In genomic region chr8:125416146-125416545, GRCm38 (mm10) we compare ENCODE assay signal across 10 mouse cellular contexts.
DNase-seq lines count a peak whose midpoint lies in the region; TF ChIP-seq lines count a peak whose summit lies in the region.
"Had no signal": no experiment of that assay in that cellular context is flagged by ENCODE, and none has a peak within 500 bp of the region (broad histone marks: within the 10 kb centered on the region; RNA-seq: fewer than 3 reads in every experiment).

No protein-coding gene starts in this region.

- in situ Hi-C loops in CH12.LX (cut with MboI; ENCODE audit: low pct_ligation_motif_present, low pct_unique_long_range_greater_than_20kb, low sequenced_read_pairs) = no loop called here

- no peak for TF ChIP-seq RAD21 in CH12.LX (IDR thresholded peaks at IDR 0.05; ENCODE audit: low read depth, low read length)

- TF ChIP-seq EP300 in CH12.LX (IDR thresholded peaks at IDR 0.05; ENCODE audit: low read length) = no peak

- H3K9ac ChIP-seq in CH12.LX (ENCODE audit: insufficient read depth, low read depth) = no peak overlapping the region
- H3K9ac ChIP-seq: limb, embryonic 15.5 days had no signal

- dilution Hi-C loops in CH12.LX (cut with MboI; ENCODE audit: extremely low pct_ligation_motif_present, extremely low pct_unique_long_range_greater_than_20kb, low sequenced_read_pairs) = no loop called here

- no peaks in the 10 kb centered on the region for H3K36me3 ChIP-seq in kidney, adult 2 months (ENCODE audit: control insufficient read depth, insufficient read depth, low read length)
- H3K36me3 ChIP-seq in CH12.LX (replicated peaks in 1 of 2; ENCODE audit: control insufficient read depth in 1 of 2, insufficient read depth in 1 of 2, low read length in 1 of 2) = peaks cover 7 to 19% of the 10 kb centered on the region in 2 experiments

- WGBS in kidney, adult 2 months = 59% methylated on average over 6 of the region's 6 CpGs
- WGBS in lung, adult 2 months = 42% methylated on average over 6 of the region's 6 CpGs

- no peaks in the 10 kb centered on the region for H3K79me2 ChIP-seq in CH12.LX (replicated peaks; ENCODE audit: control insufficient read depth, extremely low read depth, insufficient read depth, poor library complexity, severe bottlenecking)

- no peak for TF ChIP-seq POLR2A in kidney, adult 2 months (IDR thresholded peaks at IDR 0.05; ENCODE audit: low read depth, low read length)
- no peak for TF ChIP-seq POLR2A in CH12.LX (IDR thresholded peaks at IDR 0.05; ENCODE audit: low read depth, low read length)
- TF ChIP-seq POLR2A in lung, adult 2 months (IDR thresholded peaks at IDR 0.05; ENCODE audit: borderline replicate concordance, extremely low read depth, low read depth, low read length) = peak; percentile 29; the same call in 1 of the 2 replicates

- no peak for TF ChIP-seq CTCF in kidney, adult 2 months (conservative IDR thresholded peaks at IDR 0.05; ENCODE audit: insufficient read depth, insufficient read length, low read depth, low read length)
- TF ChIP-seq CTCF in CH12.LX (conservative IDR thresholded peaks at IDR 0.05 in 1 of 2, IDR thresholded peaks at IDR 0.05 in 1 of 2; ENCODE audit: low read depth in 2 of 2, low read length in 2 of 2) = no peak
- no peak for TF ChIP-seq CTCF in lung, adult 2 months (IDR thresholded peaks at IDR 0.05; ENCODE audit: insufficient read depth, low read length)

- no peak overlapping the region for H3K27ac ChIP-seq in kidney, adult 2 months (ENCODE audit: insufficient read depth, low read depth, low read length)
- H3K27ac ChIP-seq in CH12.LX (ENCODE audit: insufficient read depth, low read depth) = no peak overlapping the region
- H3K27ac ChIP-seq: limb, embryonic 15.5 days had no signal

- no peaks in the 10 kb centered on the region for H3K9me3 ChIP-seq in CH12.LX (replicated peaks; ENCODE audit: low read length)
- H3K9me3 ChIP-seq: limb, embryonic 15.5 days had no signal

- no peak overlapping the region for H3K4me3 ChIP-seq in kidney, adult 2 months (ENCODE audit: insufficient read depth, low read depth, low read length)
- H3K4me3 ChIP-seq in CH12.LX (replicated peaks in 1 of 3; ENCODE audit: low read depth in 2 of 3, low read length in 2 of 3, poor library complexity in 1 of 3) = no peak overlapping the region
- no peak overlapping the region for H3K4me3 ChIP-seq in lung, adult 2 months (replicated peaks; ENCODE audit: extremely low read depth, low read depth, low read length)
- H3K4me3 ChIP-seq: limb, embryonic 15.5 days had no signal

- no peak overlapping the region for H3K4me2 ChIP-seq in CH12.LX (ENCODE audit: insufficient read depth, low read depth, poor library complexity, severe bottlenecking)
- H3K4me2 ChIP-seq: limb, embryonic 15.5 days had no signal

- H3K27me3 ChIP-seq in kidney, adult 2 months (replicated peaks; ENCODE audit: control insufficient read depth, insufficient read depth, low read length) = no peaks in the 10 kb centered on the region
- no peaks in the 10 kb centered on the region for H3K27me3 ChIP-seq in CH12.LX (replicated peaks)
- H3K27me3 ChIP-seq: limb, embryonic 15.5 days had no signal

- DNase-seq in kidney, adult 2 months = peak; percentile 38
- DNase-seq in kidney, postnatal 14 days = no peak
- peak; percentile 70 for DNase-seq in 3134 (ENCODE audit: extremely low read depth, insufficient read length, low spot score)
- no peak for DNase-seq in CH12.LX (ENCODE audit: extremely low read depth)
- DNase-seq in lung, adult 2 months = peak; percentile 70
- DNase-seq in spleen, adult 18-20 months = no peak
- DNase-seq in thymus, postnatal 0 days (ENCODE audit: low spot score) = no peak
- no peak for DNase-seq in gastrocnemius, postnatal 14 days
- DNase-seq: cerebellum, adult 2 months had no signal

- H3K4me1 ChIP-seq in kidney, adult 2 months (ENCODE audit: control insufficient read depth, insufficient read depth, low read length) = no peaks in the 10 kb centered on the region
- H3K4me1 ChIP-seq in CH12.LX (ENCODE audit: control insufficient read depth in 1 of 2, insufficient read depth in 2 of 2) = peaks cover 7 to 42% of the 10 kb centered on the region in 2 experiments
- H3K4me1 ChIP-seq in lung, adult 2 months (ENCODE audit: control insufficient read depth, insufficient read depth, low read length) = peaks cover 3% of the 10 kb centered on the region; the same call in 1 of the 2 replicates

- intact Hi-C loops in gastrocnemius, postnatal 14 days (cut with DNase I; ENCODE audit: low total_unique reads) = no loop called here

TF ChIP-seq in CH12.LX, 34 proteins besides CTCF, POLR2A, EP300 and RAD21:
- TF ChIP-seq GABPA (IDR thresholded peaks at IDR 0.05; ENCODE audit: insufficient replicate concordance, low read depth, low read length) (no peak), BHLHE40 (IDR thresholded peaks at IDR 0.05; ENCODE audit: low read depth, low read length) (peak; percentile 4; the same call in 1 of the 2 replicates)

Comparison
In these comparisons a context has a peak if more than half of its experiments do, and no peak if none do; other contexts are left out.
1. DNase-seq: peak in kidney, adult 2 months (single experiment), 3134 (single experiment) and lung, adult 2 months (single experiment); none in kidney, postnatal 14 days (single experiment), CH12.LX (single experiment), spleen, adult 18-20 months (0 of 2), thymus, postnatal 0 days (single experiment) and gastrocnemius, postnatal 14 days (single experiment).